Mouse (Mus musculus) ES-E14 (cell line): Measurements from ENCODE around the gene Ostm1.

ENCODE experiments used
- CHD2 ChIP-seq: IDR thresholded peaks from 2 replicates; pipeline ENCODE4 v1.6.1; 2014; ENCODE audit warnings: mild to moderate bottlenecking, low read depth, low read length, inconsistent platforms
- HCFC1 ChIP-seq: IDR thresholded peaks from 2 replicates; pipeline ENCODE4 v1.6.1; 2012; ENCODE audit warnings: low read length, inconsistent platforms, borderline replicate concordance; ENCODE audit not compliant: insufficient read depth
- MAFK ChIP-seq: IDR thresholded peaks from 2 replicates; pipeline ENCODE4 v1.6.1; 2014; ENCODE audit warnings: mild to moderate bottlenecking, low read depth, low read length, inconsistent platforms; ENCODE audit not compliant: insufficient read depth
- ZC3H11A ChIP-seq: IDR thresholded peaks from 2 replicates; pipeline ENCODE4 v1.6.1; 2012; ENCODE audit warnings: low read depth, mild to moderate bottlenecking, inconsistent platforms, low read length, borderline replicate concordance
- ZNF384 ChIP-seq: IDR thresholded peaks from 2 replicates; pipeline ENCODE4 v1.6.1; 2012; ENCODE audit warnings: low read depth, low read length, inconsistent platforms

- TF ChIP-seq ZNF384 (no peak), ZC3H11A (no peak), CHD2 (no peak), MAFK (no peak), HCFC1 (no peak)
Measured at GRCm38 (mm10) chr10:42723275-42724232, 139.9 kb downstream of the Ostm1 start.
